Mouse (Mus musculus) frontal cortex, postnatal 25 days (tissue): ENCODE data around the gene Sacm1l.
A peak's percentile ranks its signal among the peaks of the same experiment; 100 is the strongest.

Experiments used
- DNase-seq, 2 experiments: peaks; one replicate each; pipeline ENCODE4 v3.0.0; 2022; ENCODE audit warnings: low spot score in 2 of 2

The Sacm1l gene

GRCm38 (mm10) chr9:123529392-123530157 lies at the start of gene Sacm1l:
Sacm1l (plus strand) TSS chr9:123529759.
- DNase-seq = peak; percentile 95

- DNase-seq = no peak
Measured at GRCm38 (mm10) chr9:123479876-123480252, 49.7 kb upstream of the Sacm1l start.

GRCm38 (mm10) chr9:123480253-123480921 lies 49.2 kb upstream of the Sacm1l start:
- no peak for DNase-seq

- no peak for DNase-seq
Measured at GRCm38 (mm10) chr9:123481136-123481535, 48.4 kb upstream of the Sacm1l start.

GRCm38 (mm10) chr9:123483598-123483997 lies 46.0 kb upstream of the Sacm1l start:
- DNase-seq = no peak

DNA sequence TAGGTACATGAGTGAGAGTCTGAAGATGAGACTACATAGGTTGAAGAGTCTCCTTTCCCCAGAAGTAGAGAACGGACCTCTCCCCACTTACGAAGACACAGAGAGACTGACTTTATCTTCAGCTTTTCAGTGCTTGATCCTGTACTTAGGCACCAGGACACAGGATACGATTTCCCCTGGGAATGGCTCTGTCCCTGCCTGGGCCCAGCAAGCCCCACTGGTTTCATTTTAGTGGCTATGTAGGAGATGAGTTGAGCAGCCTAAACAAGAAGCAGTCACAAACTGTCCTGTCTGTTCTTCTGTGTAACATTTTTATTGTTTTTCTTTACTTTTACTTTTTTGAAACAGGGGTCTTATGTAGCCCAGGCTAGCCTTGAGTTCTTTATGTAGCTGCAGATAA lies 44.7 kb upstream of the Sacm1l start:
- no peak for DNase-seq

DNA sequence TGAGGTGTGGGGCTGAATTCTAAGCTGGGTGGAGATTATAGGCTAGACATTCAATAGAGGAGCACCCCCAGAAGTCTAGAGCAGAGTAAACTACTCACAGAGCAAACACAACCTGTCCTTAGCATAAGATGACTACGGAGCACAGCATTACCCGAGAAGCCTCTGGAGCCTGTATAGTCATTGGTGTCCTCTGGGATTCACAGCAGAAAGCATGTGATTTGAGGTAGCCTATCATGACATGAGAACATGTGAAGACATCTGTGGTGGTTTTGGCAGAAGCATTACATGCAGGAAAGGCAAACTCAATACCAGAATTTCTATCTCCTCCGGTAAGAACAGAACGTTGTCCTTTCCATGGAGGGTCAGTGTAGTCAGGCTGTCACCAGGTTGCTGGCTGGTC lies 44.0 kb upstream of the Sacm1l start:
- no peak for DNase-seq

- DNase-seq = no peak
Measured at GRCm38 (mm10) chr9:123486635-123487034, 42.9 kb upstream of the Sacm1l start.

DNA sequence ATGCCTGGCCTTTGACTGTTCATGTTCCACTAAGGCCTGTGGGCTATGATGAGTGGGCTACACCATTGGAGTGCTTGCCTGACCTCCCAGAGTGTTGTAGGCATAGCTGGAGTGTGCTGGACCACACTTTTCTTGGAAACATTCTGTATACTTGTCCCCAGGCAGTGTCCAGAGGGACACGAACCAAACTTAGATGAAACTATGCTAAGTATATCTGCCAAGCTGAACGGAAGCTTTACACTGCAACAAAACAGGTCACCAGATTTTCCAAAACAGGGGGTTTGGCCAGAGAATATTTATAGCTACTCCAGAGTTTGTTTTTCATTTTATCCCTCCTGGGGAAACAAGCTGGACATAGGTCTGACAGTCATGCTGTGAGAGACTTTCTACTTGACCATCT lies 40.5 kb upstream of the Sacm1l start:
- DNase-seq = no peak

DNA sequence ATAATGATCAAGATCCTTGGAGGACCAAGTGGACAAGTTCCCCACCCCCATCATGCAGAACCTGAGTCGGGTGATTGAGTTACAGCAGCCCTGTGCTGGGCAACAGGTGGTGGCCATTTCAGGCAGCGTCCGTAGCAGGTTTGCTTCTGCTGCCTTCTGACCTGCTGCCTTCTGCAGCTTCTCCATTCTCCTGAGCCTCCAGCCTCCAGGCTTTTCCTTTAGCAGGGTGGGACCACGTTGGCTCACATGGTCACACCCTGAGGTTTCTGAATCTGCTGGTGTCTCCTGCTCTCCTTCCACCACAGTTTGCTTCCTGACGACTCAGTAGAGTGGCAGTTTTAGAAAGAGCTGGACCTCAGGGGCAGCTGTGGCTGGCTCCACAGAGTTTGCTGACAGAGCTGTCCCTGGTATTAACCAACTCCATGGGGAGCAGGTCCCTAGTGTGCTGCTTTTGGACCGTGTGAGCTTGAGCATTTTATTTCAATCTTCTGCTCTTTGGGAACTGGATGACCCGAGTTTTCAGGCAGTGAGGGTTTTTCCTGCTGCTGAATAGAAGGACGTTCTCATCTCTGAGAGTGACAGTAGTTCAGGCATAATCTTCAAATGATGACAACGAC lies 39.7 kb upstream of the Sacm1l start:
- DNase-seq = no peak

- no peak for DNase-seq
Measured at GRCm38 (mm10) chr9:123490930-123491329, 38.6 kb upstream of the Sacm1l start.

DNA sequence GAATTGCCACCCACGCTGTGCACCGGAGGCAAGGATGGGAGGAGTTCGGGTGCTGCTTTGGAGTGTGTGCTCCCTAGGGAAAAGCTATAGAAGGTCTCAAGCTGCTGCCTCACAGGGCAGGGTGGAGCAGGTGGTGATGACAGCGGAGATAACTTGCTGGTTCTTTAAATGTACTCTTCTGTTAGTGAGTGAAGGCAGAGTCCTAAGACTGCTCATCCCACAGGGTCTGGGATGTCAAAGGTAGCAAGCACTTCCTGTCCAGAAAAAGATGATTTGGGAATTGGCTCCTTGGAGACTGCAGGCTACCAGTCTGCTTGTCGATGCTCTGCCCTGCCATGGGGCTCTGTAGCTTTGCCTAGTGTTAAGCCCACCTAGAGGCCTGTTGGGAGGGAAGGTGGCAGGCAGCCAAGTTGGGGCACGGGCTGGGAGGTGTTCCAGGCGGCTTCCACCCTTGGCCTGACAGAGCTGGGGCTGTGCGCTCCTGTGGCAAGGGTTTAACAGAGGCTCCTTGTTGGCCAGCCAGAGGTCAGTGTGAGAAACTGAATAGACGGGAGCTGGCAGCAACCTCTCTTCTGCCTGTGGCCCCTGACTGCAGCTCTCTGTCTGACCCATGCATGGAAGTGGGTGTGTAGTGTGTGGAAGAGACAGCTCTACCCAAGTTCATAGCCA lies 37.5 kb upstream of the Sacm1l start:
- no peak for DNase-seq

DNA sequence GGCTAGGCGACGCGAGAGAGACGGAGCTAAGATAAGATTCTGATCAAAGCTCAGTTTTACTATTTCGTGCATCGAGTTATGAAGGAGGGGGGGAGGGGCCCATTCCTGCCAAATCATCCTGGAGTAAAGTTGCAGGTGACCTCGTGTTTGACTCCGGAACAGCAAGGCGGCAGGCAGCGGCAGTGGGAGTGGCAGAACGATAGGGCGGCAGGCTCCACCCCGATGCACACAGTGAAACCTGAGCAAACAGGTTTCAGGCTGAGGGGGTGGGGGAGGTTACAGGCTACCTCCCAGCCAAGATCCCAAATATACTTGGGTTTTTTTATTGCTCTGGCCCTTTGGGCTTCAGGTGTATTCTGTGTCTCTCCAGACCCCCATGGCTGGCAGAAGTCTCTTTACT lies 32.9 kb upstream of the Sacm1l start:
- DNase-seq = no peak

- no peak for DNase-seq
Measured at GRCm38 (mm10) chr9:123497906-123498305, 31.7 kb upstream of the Sacm1l start.

- no peak for DNase-seq
Measured at GRCm38 (mm10) chr9:123500480-123500879, 29.1 kb upstream of the Sacm1l start.

DNA sequence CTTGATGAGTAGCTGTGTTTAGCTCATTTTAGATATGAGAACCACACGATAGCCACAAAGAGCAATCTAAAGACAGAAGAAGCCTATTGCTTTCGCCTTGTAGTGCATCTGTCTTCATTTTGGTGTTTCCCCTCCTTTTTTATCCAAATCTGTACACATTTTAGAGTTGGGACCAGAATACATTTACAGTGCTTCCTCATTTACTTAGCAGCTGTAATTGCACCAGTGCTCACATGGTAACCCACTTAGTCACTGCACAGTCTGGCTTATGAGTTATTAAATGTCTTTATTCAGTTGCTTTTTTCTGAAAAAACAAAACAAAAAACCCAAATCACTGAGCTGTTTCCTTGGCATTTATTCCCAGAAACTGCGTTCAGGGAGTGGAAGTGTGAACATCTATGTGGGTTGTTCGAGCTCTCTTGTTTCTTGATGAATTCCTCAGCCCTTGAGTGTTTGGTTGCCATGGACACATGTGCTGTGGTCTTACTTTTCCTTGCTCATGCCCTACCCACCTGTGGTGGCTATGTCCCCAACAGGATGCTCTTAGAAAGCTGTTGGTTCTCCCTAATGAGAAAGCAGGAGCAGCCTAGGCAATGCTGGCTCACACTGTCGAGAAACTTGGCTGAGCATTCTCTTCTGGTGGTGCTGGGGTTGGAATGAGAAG lies 26.3 kb upstream of the Sacm1l start:
- DNase-seq = peak; percentile 33 to 36

- no peak for DNase-seq
Measured at GRCm38 (mm10) chr9:123504325-123504724, 25.2 kb upstream of the Sacm1l start.

DNA sequence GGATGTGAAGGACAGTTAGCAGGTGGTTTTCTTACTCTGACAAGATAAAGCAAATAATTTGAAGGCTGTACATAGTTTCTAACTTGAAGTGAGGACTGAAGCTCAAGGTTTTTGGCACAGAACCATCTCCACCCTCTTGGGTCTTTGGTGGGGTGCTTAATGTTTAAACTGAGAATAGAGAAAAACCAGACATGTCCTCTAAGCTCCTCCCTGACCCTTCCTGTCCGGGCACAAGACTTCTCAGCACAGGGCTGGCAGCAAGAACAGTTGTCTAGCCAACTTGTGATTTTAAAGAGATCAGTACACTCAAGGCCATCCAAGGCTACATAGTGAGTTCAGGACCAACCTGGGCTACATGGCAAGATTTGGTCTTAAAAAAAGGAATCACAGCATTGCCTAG lies 24.0 kb upstream of the Sacm1l start:
- no peak for DNase-seq

DNA sequence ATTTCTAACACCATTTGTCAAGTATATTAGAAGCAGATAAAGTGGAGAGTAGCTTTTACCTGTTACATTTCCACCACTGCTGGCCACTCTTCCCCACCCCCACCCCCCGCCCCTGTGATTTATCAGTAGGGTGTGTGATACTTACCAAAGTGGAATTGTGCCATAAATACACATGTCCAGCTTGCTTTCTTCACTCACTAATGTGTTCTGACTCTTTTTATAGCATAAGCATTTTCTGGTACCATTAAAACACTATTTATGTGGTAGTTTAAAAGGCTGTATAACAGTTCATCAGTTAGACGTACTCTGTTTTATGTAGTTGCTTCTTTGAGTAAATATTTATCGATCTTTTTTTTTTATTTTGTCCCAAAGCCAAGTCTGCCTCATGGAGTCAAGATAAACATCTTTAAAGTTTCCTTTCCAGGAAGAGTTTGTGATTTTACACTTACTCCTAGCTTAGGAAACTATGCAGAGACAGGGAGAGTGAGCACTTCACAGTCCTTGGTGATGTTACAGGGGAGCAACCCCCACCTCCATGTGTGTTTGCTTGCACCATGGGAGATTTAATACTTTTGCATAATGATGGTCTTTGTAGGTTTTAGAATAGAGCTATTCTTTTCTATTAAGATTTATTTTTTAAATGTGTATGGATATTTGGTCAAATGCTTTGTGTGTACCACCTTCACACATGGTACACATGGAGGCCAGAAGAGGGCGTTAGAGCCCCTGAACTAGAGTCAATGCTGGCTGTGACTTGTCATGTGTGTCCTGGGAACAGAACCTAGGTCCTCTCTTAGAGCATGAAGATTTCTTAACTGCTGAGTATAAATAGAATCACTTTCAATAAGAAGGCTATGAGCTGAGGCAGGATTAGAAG lies 23.1 kb upstream of the Sacm1l start:
- no peak for DNase-seq

DNA sequence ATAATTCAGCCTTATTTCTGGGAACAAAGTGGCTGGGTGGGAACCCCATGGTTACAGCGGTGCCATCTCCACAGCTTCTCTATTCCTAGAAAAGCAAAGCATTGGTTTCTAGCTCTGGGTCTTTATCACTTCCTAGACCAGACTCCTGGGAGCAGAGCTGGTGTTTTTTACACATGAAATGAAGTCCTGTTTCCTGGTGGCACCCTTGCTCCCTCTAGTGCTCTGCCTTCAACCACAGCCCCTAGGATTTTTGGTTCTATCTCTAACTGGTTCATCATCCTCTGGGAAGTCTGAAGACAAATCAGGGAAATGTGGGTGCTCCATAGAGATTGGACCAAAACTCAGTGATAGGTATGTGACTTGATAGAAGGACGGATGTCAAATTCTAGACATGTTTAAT lies 22.2 kb upstream of the Sacm1l start:
- DNase-seq = no peak

DNA sequence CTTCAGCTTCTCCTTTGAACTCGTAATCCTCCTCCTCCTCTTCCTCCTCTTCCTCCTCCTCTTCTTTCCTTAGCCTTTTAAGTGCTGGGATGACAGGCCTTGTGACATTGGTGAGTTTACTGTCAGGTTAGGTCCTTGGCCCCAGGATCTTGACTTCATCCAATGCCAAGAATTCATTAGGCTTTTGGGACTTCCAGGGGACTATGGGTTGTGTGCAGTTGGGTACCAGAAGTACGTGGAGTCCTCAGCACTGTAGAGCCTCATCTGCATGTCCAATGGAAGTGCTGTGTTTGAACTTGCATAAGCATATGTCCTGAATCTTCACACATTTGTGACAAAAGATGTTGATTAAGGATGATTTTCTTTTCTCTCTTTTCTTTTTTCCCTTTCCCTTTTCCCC lies 20.6 kb upstream of the Sacm1l start:
- DNase-seq = no peak
